Mouse (Mus musculus) thymus, postnatal 14 days (tissue): ENCODE data around the gene Cbx4.

Experiments
- DNase-seq: peaks from one replicate; pipeline ENCODE4 v3.0.0; 2021

Cbx4 gene

DNA sequence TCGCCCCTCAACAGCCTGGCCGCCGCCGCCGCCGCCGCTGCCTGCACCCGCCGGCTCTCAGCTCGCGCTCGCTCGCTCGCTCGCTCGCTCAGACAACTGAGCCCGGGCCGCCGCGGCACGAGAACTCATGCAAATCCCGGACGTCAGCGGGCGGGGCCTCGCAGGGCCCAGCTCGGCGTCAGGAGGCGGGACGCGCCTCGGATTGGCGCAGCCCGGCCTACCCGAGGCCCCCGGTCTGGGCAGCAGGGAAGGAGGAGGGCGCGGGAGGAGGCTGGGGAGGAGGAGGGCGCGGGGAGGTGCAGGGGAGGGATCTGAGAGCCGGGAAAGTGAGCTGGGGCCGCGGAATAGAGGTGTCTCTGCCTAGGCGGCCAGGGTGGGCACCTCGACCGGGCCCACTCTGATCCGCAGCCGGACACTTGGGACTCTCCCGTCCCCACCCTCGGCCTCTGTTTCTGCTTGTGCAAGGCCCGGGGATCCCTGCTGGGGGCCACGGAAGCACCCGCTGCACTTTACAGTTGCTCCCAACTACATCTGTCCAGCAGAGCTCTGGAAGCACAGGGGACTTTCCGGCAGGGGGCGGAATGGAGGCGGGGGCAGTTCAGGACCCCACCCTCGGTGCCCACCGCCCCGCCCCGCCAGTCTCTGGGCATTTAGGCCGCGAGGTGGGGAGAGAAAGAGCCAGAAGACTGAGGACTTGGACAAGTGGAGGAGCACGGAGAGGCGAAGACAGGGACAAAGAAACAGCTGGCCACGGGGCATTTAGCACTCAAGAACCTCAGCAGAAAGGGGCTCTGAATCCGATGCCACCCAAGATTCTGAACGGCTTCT lies at the start of gene Cbx4:
TSS of gene Cbx4 (minus strand) at position 78 of the 828 bp plus-strand sequence.
- peak; percentile 96 for DNase-seq

DNA sequence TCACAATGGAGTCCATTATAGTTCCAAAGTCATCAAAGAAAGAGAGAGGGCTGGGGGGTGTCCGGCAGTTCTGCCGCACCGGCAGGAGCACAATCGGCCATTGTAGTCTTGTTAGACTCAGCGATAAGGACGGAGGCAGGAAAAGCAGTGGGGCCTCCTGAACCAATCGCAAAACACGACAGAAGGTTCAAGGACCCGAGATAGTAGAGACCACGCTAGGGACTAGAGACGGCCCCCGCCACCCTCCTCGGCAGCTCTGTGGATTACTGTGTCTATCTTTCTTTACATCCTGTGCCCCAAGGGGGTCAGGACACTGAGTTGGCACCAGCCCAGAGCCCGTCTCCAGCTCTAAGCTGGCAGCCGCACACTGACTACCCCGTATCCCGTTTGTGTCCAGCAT lies 48.6 kb upstream of the Cbx4 start:
- DNase-seq = peak; percentile 32

DNA sequence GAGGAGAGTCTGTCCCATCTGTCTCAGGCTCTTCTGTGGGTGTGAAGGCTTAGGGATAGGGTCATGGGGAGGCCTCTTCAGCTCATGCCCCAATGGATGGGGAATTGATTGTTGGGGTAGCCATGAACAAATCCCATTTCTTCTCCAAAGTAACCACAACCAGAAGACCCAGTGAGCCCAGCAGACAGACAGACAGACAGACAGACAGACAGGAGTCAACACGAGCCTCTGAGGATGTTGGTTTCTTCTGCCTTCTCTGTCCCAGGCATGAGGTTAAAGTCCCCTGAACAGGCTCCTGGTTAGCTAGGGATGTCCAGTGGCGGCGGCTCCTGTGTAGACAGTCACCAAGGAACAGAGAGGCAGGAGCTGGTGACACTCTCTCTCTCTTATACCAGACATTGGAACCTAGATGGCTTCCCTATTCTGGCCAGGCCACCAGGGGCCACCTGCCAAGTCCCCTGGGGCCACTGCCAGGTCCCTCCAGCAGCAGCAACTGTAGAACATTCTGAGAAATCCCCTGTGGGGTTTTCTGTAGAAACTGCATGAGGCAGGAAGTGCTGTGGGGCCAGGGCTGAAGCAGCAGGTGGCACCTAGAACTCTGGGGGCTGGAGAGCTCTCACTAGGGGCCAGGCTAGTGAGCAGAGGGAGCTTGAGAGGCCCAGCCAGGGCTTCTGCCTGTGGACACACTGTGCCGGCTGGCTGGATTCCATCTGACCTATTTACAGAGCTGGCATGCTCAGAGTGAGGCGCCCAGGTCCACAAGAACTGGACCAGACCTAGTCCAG lies 47.6 kb upstream of the Cbx4 start:
- peak; percentile 66 for DNase-seq

DNA sequence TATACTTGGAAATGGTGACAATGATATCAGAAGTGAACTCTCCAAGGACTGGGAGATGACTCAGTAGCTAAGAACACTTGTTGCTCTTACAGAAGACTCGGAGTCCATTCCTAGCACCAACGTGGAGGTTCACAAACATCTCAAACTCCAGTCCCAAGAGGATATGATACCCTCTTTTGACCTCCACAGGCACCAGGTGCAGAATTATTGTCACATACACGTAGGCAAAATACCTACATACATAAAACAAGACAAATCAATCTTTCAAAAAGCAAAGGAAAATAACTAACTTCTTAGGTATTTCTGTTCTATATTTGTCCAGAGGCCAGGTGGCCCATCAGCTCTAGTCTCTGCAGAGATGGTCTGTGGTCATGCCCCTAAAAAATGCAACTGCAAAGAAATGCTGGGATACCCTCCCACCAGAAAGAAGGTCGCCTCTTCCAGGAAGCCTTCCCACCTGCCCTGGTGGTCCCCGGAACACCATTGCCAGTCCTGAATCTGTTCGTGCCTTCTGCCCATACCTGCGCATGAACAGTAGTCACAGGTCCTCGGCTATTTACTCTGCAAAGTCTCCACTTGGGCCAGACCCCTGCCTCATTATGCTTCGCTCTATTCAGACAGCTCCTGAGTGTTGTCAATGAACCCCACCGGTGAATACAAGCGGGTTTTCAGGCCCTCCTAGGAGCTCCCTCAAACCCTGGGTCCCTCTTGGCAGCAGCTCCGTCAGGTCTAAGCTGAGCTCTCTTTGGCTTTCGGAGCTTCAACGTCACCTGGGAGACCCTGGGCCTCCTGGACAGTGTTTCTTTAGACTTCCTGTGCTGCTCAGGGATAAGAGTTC lies 46.4 kb upstream of the Cbx4 start:
- no peak for DNase-seq

DNA sequence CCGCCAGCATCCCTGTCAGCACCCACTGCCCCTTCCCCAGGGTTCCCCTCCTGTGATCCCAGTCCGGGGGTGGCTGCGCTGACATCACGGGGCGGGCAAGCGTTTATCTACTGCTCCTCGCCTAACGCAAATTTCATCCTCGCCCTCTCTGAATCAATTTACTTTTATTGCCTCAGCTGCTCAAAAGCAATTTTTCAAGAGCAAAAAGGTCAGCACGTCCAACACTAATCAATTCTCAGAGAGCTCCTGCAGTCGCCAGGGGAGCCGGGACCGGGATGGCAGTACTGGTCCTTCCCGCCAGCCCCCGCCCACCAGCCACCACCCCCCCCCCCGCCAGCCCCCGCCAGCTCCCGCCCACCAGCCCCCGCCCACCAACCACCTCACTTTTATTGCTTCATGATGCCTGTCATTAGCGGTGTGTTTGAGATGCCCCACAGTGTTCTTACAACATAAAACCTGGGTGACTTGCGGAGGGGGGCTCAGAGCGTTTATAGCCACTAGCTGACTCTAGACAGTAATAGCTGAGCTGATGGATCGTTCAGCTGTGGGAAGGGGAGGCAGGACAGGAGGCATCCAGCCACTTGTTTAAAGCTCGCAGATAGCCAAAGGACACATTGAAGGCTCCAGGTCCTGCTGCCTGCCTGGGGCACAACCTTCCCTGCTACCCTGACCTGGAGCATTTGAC lies 44.2 kb upstream of the Cbx4 start:
- DNase-seq = no peak

DNA sequence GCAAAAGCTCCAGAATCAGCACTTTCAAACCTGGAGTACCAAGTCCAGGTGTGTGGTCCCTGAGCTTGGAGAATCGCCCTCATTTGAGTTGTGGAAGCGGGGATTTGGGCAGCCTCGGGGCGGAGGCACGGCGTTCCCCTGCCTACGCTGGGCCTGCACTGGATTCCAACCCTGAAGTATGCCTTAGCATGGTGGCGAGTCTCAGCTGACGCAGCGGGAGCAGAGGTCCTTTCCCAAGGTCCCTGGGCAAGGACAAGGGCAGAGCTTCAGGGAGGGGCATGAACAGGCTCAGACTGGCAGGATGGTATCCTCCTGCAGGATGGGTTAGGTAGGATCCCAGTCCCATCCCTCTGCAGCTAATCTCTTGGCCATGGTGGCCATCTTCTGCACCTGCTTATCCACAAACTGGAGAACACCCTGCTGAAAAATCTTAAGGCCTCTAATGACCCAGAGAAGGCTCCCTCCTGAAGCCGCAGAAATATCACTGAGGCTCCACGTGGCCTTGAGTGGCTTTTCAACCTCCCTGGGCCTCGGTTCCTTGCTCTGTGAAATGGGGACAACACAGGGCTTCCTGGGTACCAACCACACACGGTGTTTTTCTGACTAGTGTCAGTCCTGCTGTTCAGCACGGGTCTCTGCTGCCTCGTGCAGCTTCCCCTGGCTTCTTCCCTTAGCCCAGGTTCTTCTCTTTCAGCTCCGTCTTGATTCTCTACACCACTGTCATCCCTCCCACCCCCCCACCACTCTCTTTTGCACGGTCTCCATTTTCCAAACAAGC lies 43.4 kb upstream of the Cbx4 start:
- no peak for DNase-seq

DNA sequence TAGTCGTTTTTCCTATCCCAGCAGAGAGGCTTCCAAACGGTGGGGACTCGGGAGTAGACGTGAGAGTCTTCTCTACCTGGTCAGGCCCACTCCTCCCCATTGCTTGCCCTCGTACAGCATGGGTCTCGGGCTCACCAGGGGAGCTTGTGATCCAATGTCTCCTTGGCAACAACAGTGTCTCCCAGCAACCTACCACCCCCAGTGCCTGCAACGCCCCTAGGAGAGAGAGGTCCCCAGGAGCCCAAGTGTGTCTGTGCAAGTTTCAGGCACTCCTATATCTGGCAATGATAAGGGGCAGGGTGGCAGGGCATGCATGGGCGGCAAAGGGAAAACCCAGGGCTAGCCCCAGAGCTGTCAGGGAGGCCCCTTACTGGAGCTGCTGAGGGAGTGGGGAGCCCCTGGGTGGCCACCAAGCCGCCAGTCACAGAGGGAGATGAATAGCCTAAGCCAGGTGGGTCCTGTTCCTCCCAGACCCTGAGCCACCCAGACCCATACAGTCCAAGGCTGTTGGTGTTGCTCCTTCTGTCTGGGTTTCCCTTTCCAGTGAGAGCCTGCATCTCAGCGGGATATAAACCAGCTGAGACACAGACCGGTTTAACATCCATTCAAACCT lies 42.8 kb upstream of the Cbx4 start:
- DNase-seq = no peak

DNA sequence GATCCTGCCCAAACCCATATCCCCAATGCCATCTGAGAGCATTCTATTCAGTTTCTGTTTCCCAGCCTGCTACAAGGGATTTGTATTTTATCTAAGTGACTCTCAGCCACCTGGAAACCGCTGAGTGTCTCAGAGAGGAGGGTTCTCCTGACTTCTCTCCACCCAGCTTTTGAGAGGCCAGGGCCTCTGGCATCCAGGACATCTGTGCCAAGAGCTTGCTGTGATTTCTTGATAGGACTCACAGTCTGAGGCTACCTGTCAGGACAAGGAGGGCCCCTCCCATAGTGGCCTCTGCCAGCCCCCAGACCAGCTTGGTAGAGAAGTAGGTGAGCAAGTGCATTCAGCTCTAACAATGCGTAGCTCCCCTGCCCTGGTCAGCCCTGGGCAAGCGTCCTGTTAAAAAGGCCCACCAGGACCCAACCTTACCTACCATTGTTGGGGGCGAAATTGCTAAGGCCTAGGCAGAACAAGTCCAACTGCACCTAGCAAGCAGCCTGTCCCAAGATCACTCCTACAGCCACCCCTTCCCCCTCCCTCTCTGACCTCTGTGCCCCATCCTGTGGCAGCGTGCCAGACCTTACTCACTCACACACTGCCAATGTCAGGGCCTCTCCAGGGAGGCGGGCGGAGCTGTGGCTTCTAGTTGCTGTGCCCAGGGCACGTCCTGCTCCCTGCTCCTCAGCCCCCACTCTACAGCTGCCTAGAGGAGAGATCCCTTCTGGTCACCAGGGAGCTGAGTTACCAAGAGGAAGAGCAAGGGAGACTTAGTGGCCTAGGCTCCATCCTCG lies 41.9 kb upstream of the Cbx4 start:
- DNase-seq = peak; percentile 27

DNA sequence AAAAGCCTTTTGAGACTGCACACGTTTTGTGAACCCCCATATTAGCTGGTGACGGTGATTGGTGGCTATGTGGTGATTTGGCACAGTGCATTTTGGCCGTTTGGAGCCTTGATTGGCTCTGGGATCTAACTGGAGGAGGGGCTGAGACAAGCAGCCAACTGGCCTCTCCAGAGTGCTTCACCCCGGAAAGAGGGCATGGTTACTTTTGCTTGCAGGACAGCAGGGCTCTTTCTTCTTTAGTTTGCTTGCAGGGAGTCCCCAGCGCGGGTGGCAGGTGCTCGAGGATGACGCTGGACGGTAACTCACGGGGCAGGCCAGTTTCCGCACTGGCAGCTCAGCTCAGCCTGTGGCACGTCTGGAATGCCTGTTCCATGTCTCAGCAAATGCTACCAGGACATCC lies 41.1 kb upstream of the Cbx4 start:
- DNase-seq = no peak

DNA sequence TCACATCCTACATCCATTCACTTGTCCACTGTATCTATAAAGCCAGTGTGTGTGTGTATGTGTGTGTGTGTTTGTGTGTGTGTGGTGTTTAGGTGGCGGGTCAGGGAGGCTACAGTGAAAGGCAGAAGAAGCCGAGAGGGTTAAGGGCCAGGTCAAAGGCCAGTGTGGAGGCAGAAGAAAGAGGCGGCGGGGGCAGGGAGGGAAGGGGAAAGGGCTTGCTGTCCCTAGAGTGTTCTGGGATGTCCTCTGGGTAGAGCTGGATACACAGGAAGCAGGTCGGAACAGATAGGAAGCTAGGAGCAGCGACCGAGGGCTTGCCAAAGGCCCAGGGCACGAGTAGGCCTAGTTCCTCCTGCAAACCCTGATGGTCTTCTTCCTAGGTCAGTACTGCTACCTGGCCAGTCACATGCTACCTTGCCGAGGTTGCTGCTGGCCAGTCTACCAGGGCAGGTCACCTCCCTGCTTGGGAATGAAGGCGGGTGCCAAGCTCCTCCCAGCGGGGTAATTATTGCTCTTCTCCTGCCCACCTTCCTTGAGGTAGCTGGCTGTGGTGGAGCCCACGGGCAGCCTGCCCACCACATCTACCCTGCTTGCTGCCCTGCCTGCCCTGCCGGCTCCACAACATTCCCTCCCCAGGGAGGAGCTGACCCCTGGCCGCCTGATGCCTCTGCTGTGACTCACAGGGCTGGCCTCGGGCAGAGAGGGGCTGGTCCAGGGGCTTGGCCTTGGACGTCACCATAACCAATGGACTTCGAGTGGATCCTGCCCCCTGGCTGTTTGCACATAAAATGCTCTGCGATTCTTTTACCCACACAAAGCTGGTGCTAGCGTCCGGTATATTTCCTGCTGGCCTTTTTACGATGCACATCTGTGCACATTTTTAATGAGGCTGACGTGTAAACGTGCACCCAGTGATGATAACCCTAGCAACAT lies 40.2 kb upstream of the Cbx4 start:
- DNase-seq = no peak

DNA sequence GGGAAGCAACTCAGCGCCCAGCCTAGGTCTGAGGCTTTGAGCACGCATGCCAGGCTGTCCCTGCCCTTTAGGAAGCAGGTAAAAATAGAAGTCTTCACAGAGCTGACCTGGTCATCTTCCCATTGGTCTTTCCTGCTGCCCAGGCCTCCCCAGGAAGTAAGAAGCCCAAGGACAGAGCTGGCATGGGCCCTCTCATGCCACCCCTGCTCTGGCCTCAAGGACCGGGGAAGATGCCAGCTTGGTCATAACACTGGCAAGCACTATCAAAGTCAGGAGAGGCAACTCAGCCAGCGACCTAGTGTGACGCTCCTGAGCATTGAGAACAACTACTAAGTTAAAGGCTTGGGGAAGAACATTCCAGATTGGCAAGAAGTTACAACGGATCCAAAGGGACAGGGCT lies 38.5 kb upstream of the Cbx4 start:
- DNase-seq = no peak

DNA sequence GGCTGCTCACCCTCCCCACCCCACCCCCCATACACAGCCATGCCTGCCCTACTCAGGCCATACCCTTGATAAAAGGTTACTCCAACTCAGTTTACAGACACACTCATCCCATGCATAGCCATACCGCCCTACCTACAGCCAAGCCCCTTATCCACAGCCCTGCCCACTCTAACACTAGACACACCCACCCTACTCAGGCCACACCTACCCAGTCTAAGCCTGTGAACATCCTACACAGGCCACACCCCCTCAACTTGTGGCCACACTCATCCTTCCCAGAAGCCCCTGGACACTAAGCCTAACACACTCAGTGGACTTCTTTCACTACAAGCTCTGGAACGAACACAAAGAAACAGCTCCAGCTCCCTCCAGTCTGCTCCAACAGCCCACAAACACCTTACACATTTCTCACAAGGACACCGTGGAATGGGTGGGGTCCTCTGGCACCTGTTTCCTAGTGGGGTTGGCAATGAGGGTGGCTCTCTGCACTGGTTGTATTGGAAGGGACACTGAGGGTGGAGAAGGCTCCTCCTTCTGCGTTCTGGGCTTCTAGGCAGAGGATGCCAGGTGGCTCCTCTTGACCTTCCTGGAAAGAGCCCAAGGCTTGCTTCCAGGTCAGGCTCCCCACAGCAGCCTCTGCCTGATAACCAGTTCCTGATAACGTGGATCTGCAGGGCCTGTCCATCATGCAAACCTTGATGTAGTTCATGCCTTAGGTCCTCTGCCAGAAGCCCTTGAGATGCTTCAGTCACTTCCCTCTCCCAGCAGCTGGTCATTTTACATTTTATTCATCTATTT lies 37.7 kb upstream of the Cbx4 start:
- no peak for DNase-seq

DNA sequence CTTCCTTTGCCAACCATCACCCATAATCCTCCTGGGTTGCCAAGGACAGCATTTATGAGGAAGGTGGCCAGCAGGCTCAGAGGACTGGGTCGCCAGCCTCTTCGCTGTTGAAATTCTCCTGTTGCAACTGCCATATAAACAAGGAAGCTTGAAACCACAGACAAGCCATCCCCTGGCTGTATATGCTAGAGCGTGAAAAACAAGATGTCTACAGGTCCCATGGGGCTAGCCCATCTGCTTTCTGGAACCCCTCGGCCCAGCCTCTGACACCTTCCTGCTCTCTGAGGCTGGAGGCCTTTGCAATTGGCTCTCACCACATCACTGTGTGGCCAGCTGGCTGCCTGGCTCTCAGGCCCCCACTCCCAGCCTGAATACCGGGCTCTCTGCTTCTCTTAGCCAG lies 36.4 kb upstream of the Cbx4 start:
- DNase-seq = no peak

DNA sequence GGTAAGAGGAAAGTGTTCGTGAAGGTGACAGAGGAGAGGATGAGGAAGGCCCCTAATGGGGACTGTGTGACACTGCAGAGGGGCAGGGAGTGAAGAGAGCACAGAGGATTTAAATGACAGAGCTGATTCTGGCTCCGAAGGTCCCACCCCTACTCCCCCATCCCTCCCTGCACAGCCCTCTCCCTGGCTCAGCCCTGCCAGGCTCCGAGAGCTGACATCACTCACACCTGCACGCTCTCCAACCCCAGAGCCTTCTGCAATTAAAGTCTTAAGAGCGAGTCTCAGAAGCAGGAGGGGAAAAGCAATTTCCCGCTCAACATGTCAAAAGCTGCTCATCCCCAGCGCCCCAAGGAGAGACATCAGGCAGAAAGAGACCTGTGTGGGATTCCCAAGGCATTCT lies 32.9 kb upstream of the Cbx4 start:
- DNase-seq = no peak

DNA sequence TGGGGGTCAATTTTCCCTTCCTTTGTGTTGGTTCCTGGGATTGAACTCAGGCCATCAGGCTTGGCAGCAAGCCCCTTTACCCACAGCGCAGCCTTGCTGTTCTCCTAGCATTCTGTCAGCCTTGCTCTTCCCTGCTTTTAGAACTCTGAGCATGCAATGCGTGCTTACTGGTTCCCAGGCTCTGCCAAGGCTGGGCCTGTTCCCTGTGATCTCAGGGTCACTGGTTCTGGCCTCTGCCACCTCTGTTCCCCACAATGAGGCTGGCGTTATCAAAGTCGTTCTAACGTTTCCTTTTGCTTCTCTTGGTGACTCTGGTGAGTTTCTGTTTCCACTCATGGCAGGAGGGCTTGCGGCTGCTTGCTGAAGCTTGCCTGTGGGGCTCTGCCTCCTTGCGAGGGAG lies 31.9 kb upstream of the Cbx4 start:
- no peak for DNase-seq

DNA sequence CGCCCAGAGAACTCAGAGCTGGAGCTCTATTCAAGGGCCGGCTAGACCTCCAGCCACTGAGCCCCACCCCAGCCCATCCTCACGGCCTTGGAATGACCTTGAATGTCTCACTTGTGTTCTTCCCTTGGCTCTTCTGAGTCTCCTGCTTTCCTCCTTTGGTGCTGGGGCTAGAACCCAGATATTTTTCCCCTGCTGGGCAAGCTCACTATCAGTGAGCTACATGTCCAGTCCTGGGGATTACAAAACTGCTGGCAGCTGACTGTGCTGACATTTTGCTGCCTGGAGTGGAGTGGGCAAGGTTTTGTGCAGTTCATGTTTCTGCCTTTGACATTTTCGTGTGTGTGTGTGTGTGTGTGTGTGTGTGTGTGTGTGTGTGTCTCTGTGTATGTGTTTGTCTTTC lies 31.0 kb upstream of the Cbx4 start:
- DNase-seq = no peak

DNA sequence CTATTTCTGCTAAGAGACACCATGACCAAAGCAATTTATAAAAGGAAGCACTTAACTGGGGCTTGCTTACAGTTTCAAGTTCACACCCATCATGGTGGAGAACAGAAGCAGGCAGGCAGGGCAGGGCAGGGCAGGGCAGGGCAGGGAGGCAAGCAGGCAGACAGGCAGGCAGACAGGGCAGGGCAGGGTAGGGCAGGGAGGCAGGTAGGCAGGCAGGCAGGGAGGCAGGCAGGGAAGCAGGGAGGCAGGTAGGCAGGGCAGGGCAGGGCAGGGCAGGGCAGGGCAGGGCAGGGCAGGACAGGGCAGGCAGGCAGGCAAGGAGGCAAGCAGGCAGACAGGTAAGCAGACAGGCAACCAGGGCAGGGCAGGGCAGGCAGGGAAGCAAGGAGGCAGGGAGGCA lies 26.7 kb upstream of the Cbx4 start:
- no peak for DNase-seq

DNA sequence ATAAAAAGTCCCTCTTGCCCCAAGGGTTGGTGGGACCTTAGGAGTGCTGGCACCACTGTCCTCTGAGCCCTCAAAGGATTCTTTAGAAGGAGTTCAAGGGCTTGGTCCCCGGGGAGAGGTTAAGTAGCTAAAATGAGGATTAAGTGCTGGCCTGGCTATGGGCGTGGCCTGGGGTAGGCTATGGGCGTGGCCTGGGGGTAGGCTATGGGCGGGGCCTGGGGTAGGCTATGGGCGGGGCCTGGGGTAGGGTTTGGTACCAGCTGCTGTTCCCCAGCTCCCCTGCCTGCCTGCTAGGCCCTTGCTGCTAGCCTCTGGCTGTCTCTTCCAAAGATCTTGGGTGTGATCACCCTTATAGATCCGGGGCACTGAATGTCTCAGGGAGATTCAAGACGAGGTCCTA lies 25.3 kb upstream of the Cbx4 start:
- DNase-seq = peak; percentile 36
